Mouse (Mus musculus): ENCODE measurements around the gene Cox6b1. TPM values are rescaled to one million over a fixed set of nuclear protein-coding genes. Genes with fewer than 3 reads are reported as not detected.

Gene Cox6b1
- polyA plus RNA-seq, 1 experiment, result 15.7 TPM

DNA sequence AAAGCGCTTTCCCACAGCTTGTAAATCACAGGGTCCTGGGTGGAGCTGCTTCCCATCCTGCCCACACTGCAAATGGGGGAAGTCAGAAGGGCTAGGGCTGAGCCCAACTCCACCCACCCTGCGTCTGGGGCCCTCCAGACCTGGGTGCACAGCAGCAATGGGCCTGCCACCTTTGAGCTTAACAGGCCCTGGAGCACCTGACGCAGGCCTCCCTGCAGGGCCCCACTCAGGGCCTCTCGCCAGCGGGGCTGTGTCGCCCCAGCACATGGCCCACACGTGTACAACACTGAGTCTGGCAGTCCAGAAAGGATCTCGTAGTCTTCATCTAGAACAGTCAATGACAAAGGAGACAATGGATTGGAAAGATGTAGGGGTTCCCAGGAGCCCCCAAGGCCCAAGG lies 46.0 kb downstream of the Cox6b1 start:
- no peaks in the 10 kb centered on the region for H3K27me3 ChIP-seq (ENCODE audit: control insufficient read depth)
- peaks cover 2% of the 10 kb centered on the region for H3K4me1 ChIP-seq (ENCODE audit: control insufficient read depth)
- peaks cover 99% of the 10 kb centered on the region for H3K36me3 ChIP-seq (ENCODE audit: control insufficient read depth)
- TF ChIP-seq GATA1 (IDR thresholded peaks at IDR 0.05; ENCODE audit: low read length) (no peak), TAL1 (IDR thresholded peaks at IDR 0.05; ENCODE audit: low read length) (no peak)
- H3K9me3 ChIP-seq (ENCODE audit: control insufficient read depth, low read length), result no peaks in the 10 kb centered on the region
- H3K4me3 ChIP-seq (replicated peaks), result no peak overlapping the region

DNA sequence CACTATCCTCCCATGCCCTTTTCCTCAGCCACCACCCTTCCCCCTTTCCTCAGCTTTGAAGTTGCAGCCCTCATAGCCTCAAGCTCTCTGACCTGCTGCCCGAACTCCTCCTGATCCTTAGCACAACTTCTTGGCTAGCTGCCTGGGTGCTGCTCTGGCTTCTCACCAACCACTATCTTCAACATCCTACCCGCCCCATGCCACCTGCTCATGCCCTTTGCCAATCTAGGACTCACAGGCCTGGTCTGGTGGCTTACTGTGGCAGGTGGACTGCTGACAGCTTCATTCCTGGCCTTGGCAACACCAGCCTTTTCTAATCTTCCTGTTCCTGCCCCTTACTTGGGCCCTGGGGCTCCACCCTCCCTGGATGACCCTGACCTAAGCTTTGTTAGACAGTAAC lies 53.0 kb downstream of the Cox6b1 start:
- peaks cover 100% of the 10 kb centered on the region for H3K36me3 ChIP-seq (ENCODE audit: control insufficient read depth)
- H3K4me3 ChIP-seq (replicated peaks), result no peak overlapping the region
- TF ChIP-seq TAL1 (IDR thresholded peaks at IDR 0.05; ENCODE audit: low read length) (no peak), GATA1 (IDR thresholded peaks at IDR 0.05; ENCODE audit: low read length) (no peak)
- H3K4me1 ChIP-seq (ENCODE audit: control insufficient read depth), result peaks cover 19% of the 10 kb centered on the region
- no peaks in the 10 kb centered on the region for H3K9me3 ChIP-seq (ENCODE audit: control insufficient read depth, low read length)
- no peaks in the 10 kb centered on the region for H3K27me3 ChIP-seq (ENCODE audit: control insufficient read depth)

DNA sequence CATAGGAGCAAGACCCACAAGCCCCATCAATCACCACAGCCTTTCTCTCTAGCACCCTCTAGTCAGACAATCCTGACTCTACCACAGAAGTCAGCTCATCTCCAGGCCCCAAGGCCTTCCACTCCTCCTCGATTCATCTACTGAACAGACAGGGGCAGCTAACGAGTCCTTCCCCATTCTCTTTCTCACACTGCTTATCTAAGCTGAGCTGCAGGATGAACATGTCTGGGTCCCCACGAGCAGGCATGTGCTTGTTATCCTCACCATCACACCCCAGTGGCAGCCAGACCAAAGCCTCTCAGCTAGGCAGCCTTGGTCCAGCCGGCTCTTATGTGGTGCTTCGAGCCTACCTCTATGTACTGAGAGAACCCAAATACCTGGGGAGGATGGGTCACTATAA lies 53.6 kb downstream of the Cox6b1 start:
- TF ChIP-seq TAL1 (IDR thresholded peaks at IDR 0.05; ENCODE audit: low read length) (no peak), GATA1 (IDR thresholded peaks at IDR 0.05; ENCODE audit: low read length) (no peak)
- H3K4me3 ChIP-seq (replicated peaks), result no peak overlapping the region
- H3K9me3 ChIP-seq (ENCODE audit: control insufficient read depth, low read length), result no peaks in the 10 kb centered on the region

DNA sequence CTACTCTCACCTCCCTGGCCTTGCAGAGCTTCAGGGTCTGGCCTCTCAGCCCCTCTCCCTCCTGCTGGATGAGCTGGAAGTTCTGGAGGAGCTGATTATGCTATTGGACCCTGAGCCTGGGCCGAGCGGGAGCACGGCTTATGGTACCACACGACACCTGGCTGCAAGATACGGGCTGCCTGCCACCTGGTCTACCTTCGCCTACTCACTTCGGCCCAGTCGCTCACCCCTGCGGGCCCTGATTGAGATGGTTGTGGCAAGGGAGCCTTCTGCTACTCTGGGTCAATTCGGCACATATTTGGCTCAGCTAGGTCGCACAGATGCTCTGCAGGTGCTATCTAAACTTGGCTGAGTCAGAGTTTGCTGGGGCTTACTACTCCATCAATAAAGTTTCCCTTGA lies 58.4 kb downstream of the Cox6b1 start:
- Histone ChIP-seq H3K9me3 (ENCODE audit: control insufficient read depth, low read length) (no peaks in the 10 kb centered on the region), H3K27me3 (ENCODE audit: control insufficient read depth) (no peaks in the 10 kb centered on the region), H3K4me3 (replicated peaks) (no peak overlapping the region), H3K4me1 (ENCODE audit: control insufficient read depth) (peaks cover 29% of the 10 kb centered on the region), H3K36me3 (ENCODE audit: control insufficient read depth) (peaks cover 83% of the 10 kb centered on the region)
- TF ChIP-seq GATA1 (IDR thresholded peaks at IDR 0.05; ENCODE audit: low read length) (no peak), TAL1 (IDR thresholded peaks at IDR 0.05; ENCODE audit: low read length) (no peak)

More for the DNA sequence above, 53.6 kb downstream of the Cox6b1 start:
- Histone ChIP-seq H3K4me1 (ENCODE audit: control insufficient read depth) (peaks cover 19% of the 10 kb centered on the region), H3K27me3 (ENCODE audit: control insufficient read depth) (no peaks in the 10 kb centered on the region), H3K36me3 (ENCODE audit: control insufficient read depth) (peaks cover 99% of the 10 kb centered on the region)

Other genes with a start within 250 kb of the Cox6b1 start
- 0.91 and 1.6 TPM in 2 replicates for gene Tyrobp, start 212.4 kb downstream of the Cox6b1 start, polyA plus RNA-seq (2012)
- gene Hcst, start 206.3 kb downstream of the Cox6b1 start, polyA plus RNA-seq (2012), result not detected in 2 replicates
- 0.23 and 0.30 TPM in 2 replicates for gene Nfkbid, start 204.4 kb downstream of the Cox6b1 start, polyA plus RNA-seq (2012)
- gene Aplp1, start 180.6 kb downstream of the Cox6b1 start, polyA plus RNA-seq (2012), result 0.13 and 0.33 TPM in 2 replicates
- 0.02 and 0.05 TPM in 2 replicates for gene Kirrel2, start 168.5 kb downstream of the Cox6b1 start, polyA plus RNA-seq (2012)
- gene Nphs1, start 167.8 kb downstream of the Cox6b1 start, polyA plus RNA-seq (2012), result not detected in 2 replicates
- gene Prodh2, start 132.5 kb downstream of the Cox6b1 start, polyA plus RNA-seq (2012), result 0.11 and 0.36 TPM in 2 replicates
- gene Arhgap33, start 91.1 kb downstream of the Cox6b1 start, polyA plus RNA-seq (2012), result 11.7 and 13.0 TPM in 2 replicates
- 3.7 and 6.8 TPM in 2 replicates for gene Hspb6, start 74.0 kb downstream of the Cox6b1 start, polyA plus RNA-seq (2012)
- gene Proser3, start 73.9 kb downstream of the Cox6b1 start, polyA plus RNA-seq (2012), result 1.9 and 2.3 TPM in 2 replicates
- gene Lin37, start 66.3 kb downstream of the Cox6b1 start, polyA plus RNA-seq (2012), result 14.5 and 17.0 TPM in 2 replicates
- 5.6 and 7.7 TPM in 2 replicates for gene U2af1l4, start 62.9 kb downstream of the Cox6b1 start, polyA plus RNA-seq (2012)
- 0.15 and 0.18 TPM in 2 replicates for gene Gm49396, start 62.8 kb downstream of the Cox6b1 start, polyA plus RNA-seq (2012)
- 8.0 and 8.9 TPM in 2 replicates for gene Psenen, start 62.5 kb downstream of the Cox6b1 start, polyA plus RNA-seq (2012)
- gene Igflr1, start 60.7 kb downstream of the Cox6b1 start, polyA plus RNA-seq (2012), result 0.61 and 1.5 TPM in 2 replicates
- 5.2 and 6.8 TPM in 2 replicates for gene Kmt2b, start 37.4 kb downstream of the Cox6b1 start, polyA plus RNA-seq (2012)
- 0.07 and 0.20 TPM in 2 replicates for gene Zbtb32, start 27.2 kb downstream of the Cox6b1 start, polyA plus RNA-seq (2012)
- gene Upk1a, start 13.3 kb downstream of the Cox6b1 start, polyA plus RNA-seq (2012), result 0.10 and 0.14 TPM in 2 replicates
- not detected in 2 replicates for gene Etv2, start 9.7 kb upstream of the Cox6b1 start, polyA plus RNA-seq (2012)
- 22.7 and 23.2 TPM in 2 replicates for gene Rbm42, start 24.2 kb upstream of the Cox6b1 start, polyA plus RNA-seq (2012)
- 2.9 and 5.4 TPM in 2 replicates for gene Haus5, start 38.8 kb upstream of the Cox6b1 start, polyA plus RNA-seq (2012)
- not detected in 2 replicates for gene Pmis2, start 45.5 kb upstream of the Cox6b1 start, polyA plus RNA-seq (2012)
- not detected in 2 replicates for gene 2200002J24Rik, start 72.8 kb upstream of the Cox6b1 start, polyA plus RNA-seq (2012)
- gene Atp4a, start 86.1 kb upstream of the Cox6b1 start, polyA plus RNA-seq (2012), result not detected in 2 replicates
- 1.3 and 1.6 TPM in 2 replicates for gene Tmem147, start 103.4 kb upstream of the Cox6b1 start, polyA plus RNA-seq (2012)
- gene Gapdhs, start 117.5 kb upstream of the Cox6b1 start, polyA plus RNA-seq (2012), result not detected in 2 replicates
- gene Sbsn, start 125.3 kb upstream of the Cox6b1 start, polyA plus RNA-seq (2012), result 0.15 TPM in 1 of 2 replicates, not detected in the other
- not detected in 2 replicates for gene Dmkn, start 137.6 kb upstream of the Cox6b1 start, polyA plus RNA-seq (2012)
- gene Krtdap, start 161.7 kb upstream of the Cox6b1 start, polyA plus RNA-seq (2012), result not detected in 2 replicates
- 0.08 TPM in 1 of 2 replicates, not detected in the other for gene Ffar2, start 197.6 kb upstream of the Cox6b1 start, polyA plus RNA-seq (2012)
- 0.02 TPM in 1 of 2 replicates, not detected in the other for gene Ffar3, start 230.0 kb upstream of the Cox6b1 start, polyA plus RNA-seq (2012)
- gene Ffar1, start 235.4 kb upstream of the Cox6b1 start, polyA plus RNA-seq (2012), result not detected in 2 replicates